Mouse (Mus musculus): Measurements from ENCODE around the gene Olfr780.
"Not testable (repeated sequence)": the region's sequence is repeated elsewhere in the genome, so short reads cannot be mapped to it uniquely, and the experiment has no call there.

Olfr780 gene

DNA sequence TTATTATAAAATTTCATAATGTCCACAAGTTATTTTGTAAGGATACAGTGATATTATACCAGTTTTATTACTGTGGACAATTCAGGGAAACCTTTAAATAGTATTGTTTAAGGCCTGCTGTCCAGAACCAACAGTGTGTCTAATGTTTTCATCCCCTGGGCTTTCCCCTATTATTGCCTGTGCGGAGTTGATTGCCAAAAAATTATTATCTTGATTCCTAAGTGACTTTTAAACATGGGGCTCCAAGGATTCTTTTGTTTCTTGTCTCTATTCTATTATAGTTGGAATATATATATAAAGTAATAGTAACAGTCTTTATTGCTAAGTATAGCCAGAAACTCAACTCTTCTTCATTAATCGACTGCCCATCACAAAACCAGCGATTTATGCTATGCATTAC lies at the start of gene Olfr780:
Gene Olfr780 (plus strand): TSS at position 301 of the 400 bp plus-strand sequence.
- no peak for DNase-seq

DNA sequence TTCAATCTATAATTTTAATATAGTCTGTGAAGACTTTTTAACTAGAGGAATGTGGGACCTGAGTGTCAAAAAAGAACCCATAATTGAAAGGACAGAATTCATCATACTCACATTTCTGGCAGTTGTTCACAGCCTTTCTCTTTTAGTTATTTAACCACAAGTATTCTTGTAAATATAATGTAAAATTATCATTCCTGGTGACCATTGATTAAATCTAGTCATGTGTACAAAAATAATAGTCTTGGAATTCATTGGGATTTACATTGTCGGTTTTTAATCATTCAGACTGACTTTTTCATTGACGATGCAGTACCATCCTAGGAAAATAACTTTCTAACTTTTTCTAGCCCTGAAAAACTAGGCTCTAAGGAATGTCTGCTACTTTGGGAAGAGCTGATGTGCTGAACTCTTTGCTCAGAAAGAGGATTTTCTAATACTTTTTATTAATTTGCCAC lies 46.8 kb upstream of the Olfr780 start, which contains the start of gene Olfr777:
Gene Olfr777 (minus strand): TSS at position 405 of the 455 bp plus-strand sequence.
- no peak for DNase-seq

DNA sequence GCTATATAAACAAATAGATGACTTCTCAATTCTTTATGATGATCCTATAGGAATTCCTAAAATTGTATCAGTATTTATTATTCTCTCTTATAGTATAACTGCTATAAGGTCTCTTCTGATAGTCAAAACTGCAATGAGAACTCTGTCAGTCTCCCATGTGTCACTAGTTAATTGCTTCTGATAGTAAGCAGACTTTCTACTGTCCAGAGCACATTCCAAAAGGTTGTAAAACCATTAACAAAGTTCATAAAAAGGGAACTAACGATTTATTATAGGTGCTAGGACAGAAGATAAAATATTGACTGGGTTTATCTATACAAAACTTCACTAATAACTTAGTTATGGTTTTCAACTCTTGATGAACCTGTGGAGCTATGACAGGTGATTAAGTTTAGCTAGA lies 4.9 kb upstream of the Olfr780 start:
- not testable (repeated sequence) for DNase-seq

DNA sequence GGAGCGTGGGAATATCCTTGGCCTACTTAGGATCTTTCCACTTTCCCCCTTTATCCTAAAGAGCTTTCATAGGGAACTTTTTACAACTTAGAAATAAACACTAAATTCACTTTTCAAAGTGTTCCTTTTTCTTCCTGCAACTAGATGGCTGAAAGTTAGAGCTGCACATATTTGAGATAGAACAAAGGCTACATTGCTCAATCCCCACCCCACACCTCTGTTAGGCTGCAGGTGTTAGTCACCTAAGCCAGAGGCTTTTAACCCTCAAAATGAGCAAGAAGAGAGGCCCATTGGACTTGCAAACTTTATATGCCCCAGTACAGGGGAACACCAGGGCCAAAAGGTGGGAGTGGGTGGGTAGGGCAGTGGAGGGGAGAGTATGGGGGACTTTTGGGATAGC lies 4.4 kb upstream of the Olfr780 start:
- DNase-seq = not testable (repeated sequence)

DNA sequence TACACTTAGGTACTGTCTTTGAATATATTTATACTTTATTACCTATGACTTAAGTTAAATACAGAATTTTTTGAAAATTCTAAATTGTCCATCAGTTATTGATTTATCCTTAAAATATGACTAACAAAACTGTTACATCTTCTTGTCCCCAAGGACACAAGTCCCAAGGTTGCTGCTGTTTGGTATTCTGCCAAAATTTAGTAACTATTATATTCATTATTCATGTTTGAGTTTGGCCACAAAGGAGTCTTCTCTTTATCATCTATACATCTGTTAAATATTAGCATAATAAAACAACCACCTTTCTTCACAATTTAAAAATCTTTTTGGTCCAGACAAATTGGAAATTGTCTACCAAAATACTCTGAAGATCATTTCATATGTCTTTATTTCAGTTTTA lies 10.6 kb downstream of the Olfr780 start, which contains the start of gene Olfr781:
Gene Olfr781 (plus strand): TSS at position 301 of the 400 bp plus-strand sequence.
- no peak for DNase-seq

DNA sequence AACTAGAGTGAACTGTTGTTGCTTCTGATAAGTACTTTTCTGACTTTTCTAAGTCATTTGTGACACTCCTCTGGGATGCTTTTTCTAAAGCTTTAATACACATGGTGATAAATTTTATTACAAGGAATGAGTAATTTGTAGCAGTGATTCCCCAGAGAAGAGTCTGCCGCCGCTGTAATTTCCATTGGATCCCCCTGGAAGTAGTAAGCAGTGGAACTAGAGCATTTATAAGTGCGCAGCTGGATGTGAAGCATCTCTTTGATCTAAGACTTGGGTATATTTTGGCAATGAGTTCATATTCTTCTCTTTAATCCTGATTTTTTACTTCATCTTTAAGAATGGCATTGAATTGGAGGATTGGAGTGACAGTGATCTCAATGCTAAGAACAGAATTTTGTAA lies 30.6 kb downstream of the Olfr780 start, which contains the start of gene Olfr782:
Gene Olfr782 (plus strand): TSS at position 301 of the 400 bp plus-strand sequence.
- no peak for DNase-seq

DNA sequence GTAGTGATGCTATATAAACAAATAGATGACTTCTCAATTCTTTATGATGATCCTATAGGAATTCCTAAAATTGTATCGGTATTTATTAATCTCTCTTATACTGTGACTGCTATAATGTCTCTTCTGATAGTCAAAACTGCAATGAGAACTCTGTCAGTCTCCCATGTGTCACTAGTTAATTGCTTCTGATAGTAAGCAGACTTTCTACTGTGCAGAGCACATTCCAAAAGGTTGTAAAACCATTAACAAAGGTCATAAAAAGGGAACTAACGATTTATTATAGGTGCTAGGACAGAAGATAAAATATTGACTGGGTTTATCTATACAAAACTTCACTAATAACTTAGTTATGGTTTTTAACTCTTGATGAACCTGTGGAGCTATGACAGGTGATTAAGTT lies 34.6 kb downstream of the Olfr780 start:
- DNase-seq = not testable (repeated sequence)

DNA sequence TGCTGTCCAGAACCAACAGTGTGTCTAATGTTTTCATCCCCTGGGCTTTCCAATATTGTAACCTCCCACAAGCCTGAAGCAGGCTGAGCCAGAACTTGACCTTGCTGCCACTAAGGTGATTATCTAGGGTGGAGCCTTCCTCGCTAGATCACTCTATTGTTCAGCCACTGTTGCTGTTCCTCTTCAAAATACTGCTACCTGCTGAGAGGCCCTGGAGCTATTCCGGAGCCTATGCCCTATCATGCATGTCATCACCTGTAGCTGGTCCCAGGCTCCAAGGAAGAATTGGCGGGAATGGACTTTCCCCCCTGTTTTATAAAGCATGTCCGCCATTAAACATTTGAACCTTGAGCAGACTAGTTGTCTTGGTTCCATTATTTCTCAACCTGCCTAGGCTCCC lies 38.6 kb downstream of the Olfr780 start:
- not testable (repeated sequence) for DNase-seq

DNA sequence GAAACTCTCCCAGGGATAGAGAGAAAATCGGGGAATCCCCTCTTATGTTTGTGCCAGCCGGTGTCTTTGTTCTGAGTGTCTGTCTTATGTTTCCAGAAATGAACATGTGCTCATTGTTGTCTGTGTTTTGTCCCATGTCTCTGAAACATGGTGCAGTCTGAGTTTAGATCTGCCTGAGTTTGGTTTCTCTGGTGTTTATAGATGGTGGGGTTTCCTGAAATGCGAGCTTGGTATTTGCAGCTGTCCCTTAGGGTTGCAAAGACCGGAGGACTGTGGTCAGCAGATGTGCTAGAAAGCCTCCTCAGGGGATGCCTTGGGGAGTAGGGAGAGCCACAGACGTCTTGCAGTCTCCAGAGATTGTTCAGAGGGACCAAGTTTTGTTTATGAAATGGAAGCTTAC lies 39.4 kb downstream of the Olfr780 start:
- no peak for DNase-seq

All from thymus, postnatal 36 days (tissue).